Mouse (Mus musculus): ENCODE results near the gene Prkcq.

Prkcq gene

DNA sequence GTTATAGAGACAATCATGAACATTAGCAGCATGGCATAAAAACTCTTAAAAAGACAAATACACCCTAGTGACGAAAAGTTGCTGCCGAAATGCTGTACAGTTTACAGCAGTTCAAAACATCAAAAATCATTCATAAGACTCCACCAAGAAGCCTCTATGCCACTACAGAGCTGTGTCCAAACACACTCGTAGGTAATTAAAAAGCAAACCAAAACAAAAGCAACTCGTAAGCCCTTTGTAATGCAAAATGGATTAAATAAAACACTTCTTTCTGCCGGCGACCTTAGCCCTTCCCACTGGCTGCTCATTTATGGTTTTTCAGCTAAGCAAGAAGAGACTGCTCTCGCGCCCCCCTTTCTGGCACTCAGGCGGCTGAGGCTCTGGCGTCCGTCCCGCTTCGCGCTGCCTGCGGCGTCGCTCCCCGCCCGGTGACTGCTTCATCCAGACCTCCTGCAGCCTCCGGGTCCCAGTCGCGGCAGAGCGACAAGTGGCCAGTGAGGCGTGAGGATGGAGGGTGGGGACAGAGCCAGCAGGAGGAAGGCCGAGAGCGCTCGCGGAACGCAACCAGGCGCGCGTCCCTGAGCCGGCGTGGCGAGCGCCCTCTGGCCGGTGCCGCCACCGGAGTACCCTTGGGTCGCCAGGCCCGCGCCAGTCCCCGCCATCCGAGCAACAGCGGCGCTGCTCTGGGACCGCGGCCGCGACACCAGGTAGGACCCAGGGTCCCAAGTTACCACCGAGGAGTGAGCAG, at the start of gene Prkcq:
Prkcq (plus strand) TSS at position 355 of the 748 bp plus-strand sequence.
- peak; percentile 43 to 53 for DNase-seq

- DNase-seq: no peak
Observed at GRCm38 (mm10) chr2:11130881-11131280, 41.0 kb upstream of the Prkcq start.

- DNase-seq: no peak
Observed at GRCm38 (mm10) chr2:11135718-11136117, 36.2 kb upstream of the Prkcq start.

- no peak for DNase-seq
Observed at GRCm38 (mm10) chr2:11138076-11138475, 33.8 kb upstream of the Prkcq start.

- peak; percentile 2 to 3 for DNase-seq
Observed at GRCm38 (mm10) chr2:11139518-11140152, 32.3 kb upstream of the Prkcq start.

DNA sequence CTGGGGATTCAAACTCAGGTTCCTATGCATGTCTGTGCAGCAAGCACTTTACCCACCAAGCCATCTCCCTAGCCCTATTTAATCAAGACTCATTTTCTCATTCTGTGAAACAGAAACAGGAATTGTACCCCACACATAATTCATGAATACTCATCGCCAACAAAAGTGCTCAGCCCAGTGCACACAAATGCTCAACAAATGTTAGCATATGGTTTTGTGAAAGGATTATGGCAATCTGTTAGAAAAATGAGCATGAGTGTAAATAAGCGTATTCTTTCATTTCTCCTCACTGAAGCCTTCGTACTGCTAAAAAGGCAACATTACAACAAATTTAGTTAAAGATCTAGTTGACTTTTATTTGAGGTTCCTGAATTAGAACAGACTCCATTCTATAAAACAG, 31.5 kb upstream of the Prkcq start:
- DNase-seq: no peak

- DNase-seq: no peak
Observed at GRCm38 (mm10) chr2:11149091-11149490, 22.8 kb upstream of the Prkcq start.

DNA sequence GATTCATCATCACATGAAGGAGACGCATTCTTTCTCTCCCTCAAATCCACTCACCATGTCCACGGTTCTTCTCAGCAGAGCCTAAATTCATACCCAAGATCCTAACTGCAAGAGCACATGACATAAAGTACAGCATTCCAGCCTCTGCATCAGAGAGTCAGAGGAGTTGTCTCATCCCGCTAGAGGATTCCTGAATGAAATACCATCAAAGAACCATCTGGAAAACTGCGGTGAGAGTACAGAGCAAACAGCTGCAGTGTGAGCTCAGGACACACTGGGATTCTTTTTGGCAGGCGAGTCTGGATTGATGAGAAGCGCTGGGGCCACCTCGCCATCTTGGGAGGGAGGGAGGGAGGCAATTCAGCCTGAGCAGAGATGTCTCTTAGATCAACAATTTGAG, 20.9 kb upstream of the Prkcq start:
- no peak for DNase-seq

- no peak for DNase-seq
Observed at GRCm38 (mm10) chr2:11151655-11152323, 20.1 kb upstream of the Prkcq start.

DNA sequence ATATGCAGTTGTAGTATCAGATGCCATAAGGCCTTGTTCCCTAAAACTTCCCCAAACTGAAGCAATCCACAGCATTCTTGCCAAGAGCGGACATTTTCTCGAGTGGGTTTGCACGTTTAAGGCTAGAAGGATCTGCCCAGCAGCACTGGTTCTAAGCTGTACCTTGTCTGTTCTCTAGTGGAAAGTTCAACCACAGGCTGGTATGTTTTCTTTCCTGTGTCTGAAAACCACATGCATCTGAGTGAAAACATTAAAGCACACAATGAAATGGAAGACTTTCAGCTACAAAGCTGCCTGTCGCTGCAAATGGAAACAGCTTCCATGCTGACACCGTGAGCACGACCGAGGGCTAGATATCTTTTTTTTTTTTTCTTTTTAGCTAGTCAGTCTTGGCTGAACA, 12.3 kb upstream of the Prkcq start:
- DNase-seq: no peak

- DNase-seq: no peak
Observed at GRCm38 (mm10) chr2:11160696-11161095, 11.2 kb upstream of the Prkcq start.

- no peak for DNase-seq
Observed at GRCm38 (mm10) chr2:11161336-11161735, 10.6 kb upstream of the Prkcq start.

GRCm38 (mm10) chr2:11162701-11163100, 9.2 kb upstream of the Prkcq start:
- DNase-seq: no peak

DNA sequence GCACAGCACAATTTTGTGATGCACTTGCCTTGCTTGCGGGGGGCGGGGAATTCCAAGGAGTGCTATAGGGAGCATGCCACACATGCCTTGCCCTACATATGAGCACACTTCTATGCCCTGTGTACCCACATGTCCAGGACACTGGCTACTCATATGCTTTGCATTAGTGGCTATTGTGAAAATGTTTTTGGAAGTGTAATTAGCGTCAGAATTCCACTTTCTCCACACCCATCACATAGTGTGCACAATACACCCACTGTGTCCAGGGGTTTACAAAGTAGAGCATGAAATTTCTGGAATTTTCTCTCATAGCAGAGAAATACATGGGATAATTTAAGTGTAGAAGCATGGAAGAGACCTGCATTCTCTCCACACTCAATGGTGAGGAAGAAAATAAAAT, 7.7 kb upstream of the Prkcq start:
- DNase-seq: no peak

DNA sequence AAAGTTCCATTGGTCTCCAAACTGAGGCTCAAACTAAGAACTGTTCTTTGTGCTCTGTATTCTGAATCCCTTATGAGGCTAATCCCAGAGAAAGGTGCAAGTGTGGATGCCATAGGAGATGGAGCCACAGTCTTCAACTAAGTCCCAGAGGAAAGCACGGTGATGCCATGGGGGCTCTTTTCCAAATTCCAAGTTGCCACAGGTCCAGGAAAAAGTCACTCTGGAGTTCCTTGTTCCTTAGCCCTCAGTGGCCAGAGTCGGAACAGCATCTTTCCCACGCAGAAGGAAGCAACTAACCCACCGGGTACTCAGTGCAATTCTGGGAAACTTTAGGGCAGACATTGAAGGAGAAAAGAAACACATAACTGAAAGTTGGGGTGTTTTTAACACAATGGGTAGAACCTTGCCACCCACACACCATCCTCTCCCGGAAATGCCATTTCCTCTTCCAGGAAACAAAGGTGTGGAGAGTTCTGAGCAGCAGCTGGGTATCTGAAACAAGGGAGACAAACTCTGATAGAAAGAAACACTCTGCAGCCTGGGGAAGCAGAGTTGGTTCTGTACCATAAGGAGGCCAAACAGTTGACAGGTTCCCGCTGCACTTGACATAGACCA, 2.1 kb upstream of the Prkcq start:
- DNase-seq: no peak

GRCm38 (mm10) chr2:11172831-11173414, 1.0 kb downstream of the Prkcq start:
- DNase-seq: no peak

GRCm38 (mm10) chr2:11173521-11173920, 1.6 kb downstream of the Prkcq start:
- no peak for DNase-seq

GRCm38 (mm10) chr2:11174101-11174500, 2.2 kb downstream of the Prkcq start:
- DNase-seq: no peak

DNA sequence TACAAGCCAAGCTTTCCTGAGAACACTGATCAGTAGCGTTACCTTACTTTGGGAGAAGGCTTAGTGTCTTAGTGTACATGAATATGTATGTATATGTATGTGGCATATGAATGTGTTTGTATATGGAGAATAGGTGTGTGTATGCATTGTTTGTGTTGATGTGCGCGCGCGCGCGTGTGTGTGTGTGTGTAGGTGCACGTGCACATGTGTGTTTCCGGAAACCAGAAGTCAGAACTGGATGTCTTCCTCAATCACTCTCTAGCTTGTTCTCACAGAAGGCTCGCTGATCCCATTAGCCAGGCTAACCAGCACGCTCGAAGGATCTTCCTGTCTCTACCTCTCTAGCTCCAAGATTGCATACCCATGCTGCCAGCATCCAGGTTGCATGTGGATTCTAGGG, 6.0 kb downstream of the Prkcq start:
- no peak for DNase-seq

DNA sequence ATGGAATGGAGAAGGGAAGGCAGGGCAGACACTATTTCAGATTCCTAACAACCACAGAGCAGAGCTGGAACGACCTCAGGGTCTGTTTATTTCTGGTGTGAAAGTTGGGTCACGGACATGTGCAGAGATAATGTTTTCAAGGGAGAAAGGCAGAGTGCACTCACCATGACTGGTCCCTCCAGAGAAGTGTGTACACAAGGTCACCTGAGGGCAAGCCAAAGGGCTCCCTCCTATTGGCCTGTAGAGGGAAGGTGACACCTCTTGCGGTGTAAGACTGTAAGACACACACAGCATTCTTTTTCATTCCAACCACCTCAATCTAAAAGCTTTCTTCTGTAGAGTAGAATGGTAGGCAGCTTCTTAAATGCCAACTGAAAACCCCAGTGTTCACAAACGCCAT, 9.6 kb downstream of the Prkcq start:
- DNase-seq: no peak

DNA sequence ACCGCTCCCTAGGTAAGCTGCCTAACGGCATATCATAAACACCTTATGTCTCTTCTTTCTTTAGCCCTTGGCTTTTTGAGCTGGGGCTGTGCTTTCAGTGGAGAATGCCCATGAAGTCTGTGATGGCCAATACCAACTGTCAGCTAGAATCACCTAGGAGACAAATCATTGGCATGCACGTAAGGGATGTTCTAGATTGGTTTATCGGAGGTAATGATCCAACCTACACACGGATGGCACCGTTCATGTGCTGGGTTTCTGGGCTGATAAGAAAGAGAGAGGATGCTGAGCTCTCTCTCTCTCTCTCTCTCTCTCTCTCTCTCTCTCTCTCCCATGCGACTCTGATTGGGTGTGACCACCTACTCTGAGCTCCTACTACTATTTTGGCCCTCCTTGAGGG, 10.2 kb downstream of the Prkcq start:
- DNase-seq: no peak

- no peak for DNase-seq
Observed at GRCm38 (mm10) chr2:11183991-11184390, 12.1 kb downstream of the Prkcq start.

DNA sequence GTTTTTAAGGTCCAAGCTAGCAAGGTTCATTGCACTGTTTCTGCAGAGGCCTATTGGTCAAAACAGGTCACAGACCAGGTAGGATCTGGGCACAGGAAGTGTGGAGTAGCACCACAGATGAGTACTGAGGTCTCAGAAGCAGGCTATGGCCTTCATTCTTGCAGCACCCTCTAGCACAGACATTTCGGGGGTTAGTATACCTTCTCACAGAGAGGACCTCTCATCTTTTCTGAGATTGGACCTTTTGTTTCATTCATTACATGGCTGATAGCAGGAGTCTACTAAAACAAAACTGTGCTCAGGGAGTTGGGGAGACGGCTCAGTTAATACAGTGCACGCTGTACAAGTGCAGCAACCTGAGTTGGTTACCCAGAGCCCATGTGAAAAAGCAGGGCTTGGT, 14.7 kb downstream of the Prkcq start:
- no peak for DNase-seq
